Mouse (Mus musculus): ENCODE results near the gene Eras. TPM values are rescaled to one million over a fixed set of nuclear protein-coding genes. Genes with fewer than 3 reads are reported as not detected.
"Not testable (repeated sequence)": the region's sequence is repeated elsewhere in the genome, so short reads cannot be mapped to it uniquely, and the experiment has no call there.

Gene Eras
- polyA plus RNA-seq, 1 experiment from 2014 or later = not detected

DNA sequence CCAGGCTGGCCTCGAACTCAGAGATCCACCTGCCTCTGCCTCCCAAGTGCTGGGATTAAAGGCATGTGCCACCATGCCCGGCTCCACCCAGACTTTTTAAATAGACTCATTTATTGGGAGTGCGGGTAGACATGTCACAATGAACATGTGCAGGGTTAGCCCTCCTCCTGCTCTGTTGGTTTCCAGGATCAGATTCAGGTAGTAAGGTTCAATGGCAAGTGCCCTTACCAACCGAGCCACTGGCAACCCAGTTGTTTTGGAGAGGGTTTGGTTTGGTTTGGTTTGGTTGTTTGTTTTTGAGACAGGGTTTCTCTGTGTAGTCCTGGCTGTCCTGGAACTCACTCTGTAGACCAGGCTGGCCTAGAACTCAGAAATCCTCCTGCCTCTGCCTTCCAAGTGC, 19.2 kb downstream of the Eras start, which contains the start of gene Gm10490:
Gene Gm10490, plus strand, starts transcription at position 301 of the 400 bp plus-strand sequence.
- not testable (repeated sequence) for H3K36me3 ChIP-seq; H3K4me1 ChIP-seq; H3K4me2 ChIP-seq; H3K27me3 ChIP-seq; H3K27ac ChIP-seq; H3K9ac ChIP-seq; H3K4me3 ChIP-seq; H3K9me3 ChIP-seq; ATAC-seq (ENCODE audit: borderline replicate concordance, extremely low read depth, low FRiP score, low TSS enrichment)
- 85% methylated on average over 4 of the region's 4 CpGs for WGBS

DNA sequence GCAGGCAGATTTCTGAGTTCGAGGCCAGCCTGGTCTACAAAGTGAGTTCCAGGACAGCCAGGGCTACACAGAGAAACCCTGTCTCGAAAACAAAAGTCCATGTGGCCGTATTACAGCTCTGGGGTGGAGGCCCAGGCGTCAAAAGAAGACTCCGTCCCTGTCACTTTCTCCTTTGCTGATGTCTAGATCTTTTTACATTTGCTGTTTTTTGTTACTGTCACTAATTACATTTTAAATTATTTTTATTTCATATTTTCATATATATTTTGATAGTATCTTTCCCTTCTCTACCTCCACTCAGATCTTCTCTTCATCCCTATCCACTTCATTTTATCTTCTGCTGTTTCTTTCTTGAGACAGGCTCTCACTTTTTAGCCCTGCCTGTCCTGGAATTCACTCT, 20.7 kb downstream of the Eras start, which contains the start of gene Gm10491:
Gene Gm10491, minus strand, starts transcription at position 101 of the 400 bp plus-strand sequence.
- Histone ChIP-seq H3K9me3 (no peaks in the 10 kb centered on the region), H3K27me3 (no peaks in the 10 kb centered on the region), H3K4me3 (no peak within 1 kb of the TSS), H3K27ac (no peak within 1 kb of the TSS), H3K4me1 (no peaks in the 10 kb centered on the region), H3K9ac (no peak within 1 kb of the TSS), H3K4me2 (no peak within 1 kb of the TSS), H3K36me3 (0 out of 2 replicates have a peak, but pooled peaks cover 3% of the 10 kb centered on the region)
- no peak for ATAC-seq (ENCODE audit: borderline replicate concordance, extremely low read depth, low FRiP score, low TSS enrichment)
- WGBS = 79% methylated on average over 5 of the region's 5 CpGs

DNA sequence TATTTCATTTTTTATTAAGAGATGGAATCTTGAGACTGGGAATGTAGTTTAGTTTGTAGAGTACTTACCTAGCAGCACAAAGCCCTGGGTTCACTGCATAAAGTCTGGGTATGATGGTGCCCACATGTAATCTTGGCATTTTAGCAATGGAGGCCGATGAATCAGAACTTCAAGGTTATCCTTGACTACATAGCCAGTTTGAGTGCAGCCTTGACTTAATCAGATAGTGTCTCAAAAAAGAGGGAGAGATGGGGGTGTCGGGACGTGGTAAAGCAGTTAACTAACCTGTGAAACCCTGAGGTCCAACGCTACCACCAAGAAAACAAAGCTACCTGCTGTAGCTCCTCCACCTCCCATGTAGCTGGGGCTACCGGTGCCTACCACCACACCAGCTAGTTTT, 24.0 kb downstream of the Eras start:
- no peaks in the 10 kb centered on the region for H3K9me3 ChIP-seq
- WGBS = 88% methylated on average over 5 of the region's 5 CpGs
- no peaks in the 10 kb centered on the region for H3K4me1 ChIP-seq
- no peak overlapping the region for H3K4me3 ChIP-seq
- H3K36me3 ChIP-seq = 0 out of 2 replicates have a peak, but pooled peaks cover 3% of the 10 kb centered on the region
- no peak overlapping the region for H3K9ac ChIP-seq
- H3K4me2 ChIP-seq = no peak overlapping the region
- ATAC-seq (ENCODE audit: borderline replicate concordance, extremely low read depth, low FRiP score, low TSS enrichment) = no peak
- no peak overlapping the region for H3K27ac ChIP-seq
- H3K27me3 ChIP-seq = no peaks in the 10 kb centered on the region

DNA sequence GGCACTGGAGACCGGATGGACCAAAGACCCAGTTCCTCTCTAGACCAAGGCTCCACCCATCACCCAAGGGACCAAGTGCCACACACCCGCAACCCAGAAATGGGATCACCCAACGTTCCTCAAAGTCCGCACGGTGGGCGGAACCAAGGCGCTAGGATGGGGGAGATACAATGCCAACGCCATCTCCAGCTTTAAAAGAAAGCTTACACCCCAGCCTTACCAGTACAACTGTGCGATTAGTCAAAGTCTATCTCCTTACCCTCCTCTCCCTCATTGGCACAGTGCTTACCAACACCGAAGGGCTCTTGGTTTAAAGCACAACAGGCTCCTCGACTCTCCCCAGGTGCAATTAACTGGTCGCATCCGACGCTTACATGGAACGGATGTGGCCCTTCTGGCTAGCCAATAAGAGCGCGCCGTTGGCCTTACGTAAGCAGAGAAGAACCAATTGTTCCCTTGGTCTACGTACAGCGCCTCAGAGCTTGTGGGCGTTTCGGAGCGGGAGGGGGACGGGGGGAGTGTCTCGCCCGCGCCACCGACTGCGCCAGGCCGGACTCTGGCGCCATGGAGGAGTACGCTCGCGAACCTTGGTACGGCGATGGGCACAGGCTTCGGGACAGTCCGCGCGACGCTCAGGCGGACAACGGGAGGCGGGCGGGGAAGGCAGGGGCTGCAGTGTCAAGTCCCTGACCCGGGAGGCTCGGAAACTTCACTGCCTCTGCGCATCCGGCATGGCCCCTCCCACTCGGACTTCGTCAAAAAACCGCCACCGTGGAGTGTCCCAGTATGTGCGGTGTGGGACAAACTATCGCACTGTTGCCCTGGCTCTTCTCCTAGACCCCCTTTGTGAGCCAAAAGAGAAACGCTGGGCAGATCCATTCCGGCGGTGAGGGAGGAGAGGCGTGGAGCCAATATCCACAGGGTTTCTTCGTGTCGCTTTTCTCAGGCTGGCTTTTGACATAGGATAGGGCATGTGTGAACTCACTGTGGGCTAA, 29.2 kb downstream of the Eras start, which contains the start of the genes Pqbp1 and Timm17b:
Gene Pqbp1, minus strand, starts transcription at position 390 of the 995 bp plus-strand sequence.
Gene Timm17b, plus strand, starts transcription at position 478 of the 995 bp plus-strand sequence.
- Histone ChIP-seq H3K36me3 (peaks cover 6% of the 10 kb centered on the region; the same call in 1 of the 2 replicates), H3K4me3 (peak within 1 kb of the TSS; percentile 60), H3K27ac (peak within 1 kb of the TSS; percentile 75), H3K27me3 (no peaks in the 10 kb centered on the region), H3K4me1 (no peaks in the 10 kb centered on the region), H3K9me3 (no peaks in the 10 kb centered on the region), H3K4me2 (peak within 1 kb of the TSS; percentile 58), H3K9ac (peak within 1 kb of the TSS; percentile 53)
- ATAC-seq (ENCODE audit: borderline replicate concordance, extremely low read depth, low FRiP score, low TSS enrichment) = peak; percentile 99
- WGBS = 14% methylated on average over 62 of the region's 62 CpGs

DNA sequence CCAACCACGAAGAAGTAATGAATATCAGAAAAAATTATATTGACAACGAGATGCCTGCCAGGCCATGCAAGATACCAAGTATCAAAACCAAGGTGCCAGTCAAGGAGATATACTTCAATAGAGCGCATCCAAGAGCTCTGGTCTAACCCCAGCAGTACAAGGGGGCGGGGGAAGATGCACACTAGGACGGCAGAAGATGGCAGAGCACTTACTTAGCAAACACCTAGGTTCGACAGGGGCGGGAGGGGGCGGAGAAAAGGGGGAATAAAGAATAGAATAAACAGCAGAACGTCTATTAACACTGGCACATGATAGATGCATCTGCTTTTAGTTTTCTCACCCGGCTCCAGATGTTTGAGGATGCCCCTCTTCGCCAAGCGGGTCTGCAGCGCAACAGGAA, 30.2 kb downstream of the Eras start:
- no peaks in the 10 kb centered on the region for H3K9me3 ChIP-seq
- H3K4me3 ChIP-seq = peak overlapping the region; percentile 60
- peak overlapping the region; percentile 75; the same call in 1 of the 2 replicates for H3K27ac ChIP-seq
- H3K4me1 ChIP-seq = no peaks in the 10 kb centered on the region
- H3K27me3 ChIP-seq = no peaks in the 10 kb centered on the region
- peak overlapping the region; percentile 32 for H3K9ac ChIP-seq
- WGBS = 23% methylated on average over 12 of the region's 13 CpGs
- H3K4me2 ChIP-seq = peak overlapping the region; percentile 58
- no peak for ATAC-seq (ENCODE audit: borderline replicate concordance, extremely low read depth, low FRiP score, low TSS enrichment)
- H3K36me3 ChIP-seq = peaks cover 6% of the 10 kb centered on the region; the same call in 1 of the 2 replicates

DNA sequence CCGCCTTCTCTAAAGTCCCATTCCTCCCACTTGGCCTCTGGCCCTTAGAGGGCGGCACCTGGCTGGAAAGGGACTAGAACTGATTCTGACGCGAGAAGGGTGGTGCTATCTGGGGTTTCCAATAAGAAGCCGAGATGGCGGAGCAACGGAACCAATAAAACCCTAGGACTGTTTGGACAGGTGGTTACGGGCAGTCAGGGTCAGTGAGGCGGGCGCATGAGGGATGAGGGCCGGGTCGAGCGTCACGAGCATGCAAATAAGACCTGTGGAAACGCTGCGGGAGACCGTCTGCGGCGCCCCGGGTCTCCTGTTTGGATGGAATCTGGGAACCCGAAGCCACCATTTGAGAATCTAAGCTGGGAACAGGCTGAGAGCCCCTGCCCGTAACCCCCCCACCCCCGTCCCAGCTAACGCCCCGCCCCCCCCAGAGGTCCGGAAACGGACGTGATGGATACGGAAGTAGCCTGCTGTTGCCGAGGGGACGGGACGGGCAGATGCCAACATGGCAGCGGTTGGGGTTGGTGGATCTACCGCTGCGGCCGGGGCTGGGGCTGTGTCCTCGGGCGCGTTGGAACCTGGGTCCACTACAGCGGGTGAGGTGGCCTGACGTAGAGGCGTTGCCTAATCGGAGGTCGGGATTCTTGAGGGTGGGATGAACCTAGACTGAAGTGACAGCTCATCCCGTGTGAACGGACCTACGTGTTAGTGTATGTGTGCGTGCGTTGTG, 44.4 kb downstream of the Eras start, which contains the start of gene Slc35a2:
Gene Slc35a2, plus strand, starts transcription at position 188 of the 727 bp plus-strand sequence.
- Histone ChIP-seq H3K4me3 (peak within 1 kb of the TSS; percentile 62), H3K36me3 (no peaks in the 10 kb centered on the region), H3K4me2 (peak within 1 kb of the TSS; percentile 62), H3K4me1 (0 out of 2 replicates have a peak, but pooled peaks cover 6% of the 10 kb centered on the region), H3K9me3 (no peaks in the 10 kb centered on the region), H3K9ac (peak within 1 kb of the TSS; percentile 32), H3K27me3 (no peaks in the 10 kb centered on the region), H3K27ac (peak within 1 kb of the TSS; percentile 85)
- peak; percentile 92 for ATAC-seq (ENCODE audit: borderline replicate concordance, extremely low read depth, low FRiP score, low TSS enrichment)
- WGBS = 7% methylated on average over 44 of the region's 49 CpGs

DNA sequence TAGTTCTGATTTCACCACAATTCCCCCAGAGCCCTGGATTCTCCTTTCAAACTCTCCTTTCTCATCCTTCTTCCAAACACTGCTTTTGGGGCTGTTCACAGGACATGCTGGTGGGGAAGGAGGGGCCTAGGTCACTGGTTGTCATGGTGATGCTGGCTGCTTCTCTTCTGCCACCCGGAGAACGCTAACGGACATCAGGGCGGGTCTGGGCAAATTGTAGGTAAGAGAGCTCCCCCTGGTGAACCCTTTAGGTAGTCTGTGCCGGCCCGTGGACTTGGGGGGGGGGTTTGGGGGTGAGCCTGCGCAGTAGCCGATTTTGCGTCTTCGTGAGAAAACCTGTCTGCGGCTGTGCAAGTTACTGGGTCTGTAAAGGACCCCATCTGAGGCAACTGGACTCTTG, 48.6 kb downstream of the Eras start:
- H3K4me3 ChIP-seq = no peak overlapping the region
- 4% methylated on average over 11 of the region's 11 CpGs for WGBS
- peak overlapping the region; percentile 82 for H3K4me2 ChIP-seq
- H3K9ac ChIP-seq = no peak overlapping the region
- H3K9me3 ChIP-seq = no peaks in the 10 kb centered on the region
- H3K27ac ChIP-seq = no peak overlapping the region
- no peaks in the 10 kb centered on the region for H3K36me3 ChIP-seq
- ATAC-seq (ENCODE audit: borderline replicate concordance, extremely low read depth, low FRiP score, low TSS enrichment) = peak; percentile 15; the same call in 1 of the 2 replicates
- H3K4me1 ChIP-seq = 0 out of 2 replicates have a peak, but pooled peaks cover 6% of the 10 kb centered on the region
- no peaks in the 10 kb centered on the region for H3K27me3 ChIP-seq

DNA sequence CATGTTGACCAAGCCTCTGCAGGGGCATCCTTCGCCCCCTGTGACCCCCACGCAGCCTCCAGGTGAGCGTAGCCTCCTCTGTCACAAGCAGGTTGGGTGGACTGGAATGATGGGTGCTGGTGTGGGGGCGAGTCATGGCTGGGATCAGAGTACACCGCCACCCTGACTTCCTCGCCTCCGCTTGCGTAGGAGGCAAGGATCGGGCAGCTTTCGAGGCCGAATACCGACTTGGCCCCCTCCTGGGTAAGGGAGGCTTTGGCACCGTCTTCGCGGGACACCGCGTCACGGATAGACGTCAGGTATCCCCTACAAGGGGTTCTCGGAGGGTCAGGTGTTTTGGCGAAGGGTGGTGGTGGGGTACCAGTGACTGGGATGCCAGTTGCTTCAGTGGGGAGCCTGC, 49.9 kb downstream of the Eras start:
- Histone ChIP-seq H3K4me3 (peak overlapping the region; percentile 46), H3K4me2 (peak overlapping the region; percentile 82), H3K36me3 (peaks cover 4% of the 10 kb centered on the region; the same call in 1 of the 2 replicates), H3K27me3 (no peaks in the 10 kb centered on the region), H3K9me3 (no peaks in the 10 kb centered on the region), H3K27ac (no peak overlapping the region), H3K9ac (peak overlapping the region; percentile 37), H3K4me1 (0 out of 2 replicates have a peak, but pooled peaks cover 6% of the 10 kb centered on the region)
- 34% methylated on average over 21 of the region's 21 CpGs for WGBS
- ATAC-seq (ENCODE audit: borderline replicate concordance, extremely low read depth, low FRiP score, low TSS enrichment) = peak; percentile 14; the same call in 1 of the 2 replicates

DNA sequence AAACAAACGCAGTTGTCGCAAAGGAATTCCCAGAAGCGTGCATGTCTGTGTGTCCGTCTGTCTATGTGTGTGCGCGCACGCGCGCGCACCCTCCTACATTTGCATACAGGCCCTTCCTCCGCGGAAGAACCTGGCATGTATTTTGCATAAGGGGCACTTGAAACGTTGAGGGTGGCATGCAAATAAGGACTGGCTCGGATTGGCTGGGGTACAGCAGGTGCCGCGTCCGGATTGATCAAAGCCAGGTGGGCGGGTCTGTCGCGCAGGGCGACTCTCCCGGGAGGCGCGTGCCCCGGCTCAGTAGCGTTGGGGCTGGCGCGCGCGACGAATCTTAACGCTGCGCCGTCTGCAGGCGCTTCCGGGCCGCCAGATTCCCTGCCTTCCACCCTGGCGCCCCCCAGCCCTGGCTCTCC, 50.4 kb downstream of the Eras start, which contains the start of gene Pim2:
Gene Pim2, plus strand, starts transcription at position 256 of the 413 bp plus-strand sequence.
- Histone ChIP-seq H3K9me3 (no peaks in the 10 kb centered on the region), H3K4me2 (peak within 1 kb of the TSS; percentile 82), H3K27ac (no peak within 1 kb of the TSS), H3K9ac (peak within 1 kb of the TSS; percentile 37), H3K4me1 (0 out of 2 replicates have a peak, but pooled peaks cover 6% of the 10 kb centered on the region), H3K36me3 (peaks cover 4% of the 10 kb centered on the region; the same call in 1 of the 2 replicates), H3K4me3 (peak within 1 kb of the TSS; percentile 46), H3K27me3 (no peaks in the 10 kb centered on the region)
- peak; percentile 86 for ATAC-seq (ENCODE audit: borderline replicate concordance, extremely low read depth, low FRiP score, low TSS enrichment)
- WGBS = 7% methylated on average over 34 of the region's 38 CpGs
